Mouse (Mus musculus) hindbrain, embryonic 11.5 days (tissue): Measurements from ENCODE around the gene Furin. TPM values are rescaled to one million over a fixed set of nuclear protein-coding genes. Genes with fewer than 3 reads are reported as not detected.

Experiments used
- ATAC-seq: fragments of 200-750 bp; cut with Nextera tagmentation; 2 replicates; pipeline ENCODE4 v1.8.0; 2017; ENCODE audit warnings: mild to moderate bottlenecking, moderate TSS enrichment, moderate library complexity; ENCODE audit not compliant: low FRiP score
- DNase-seq: peaks from one replicate; pipeline ENCODE4 v3.0.0-alpha.2; 2015; ENCODE audit warnings: low spot score
- H3K27ac ChIP-seq: fragments of 300-500 bp; sonication (generic); 2 replicates; pipeline ENCODE4 v1.5.1; 2014; ENCODE audit warnings: mild to moderate bottlenecking, low read depth, low read length
- H3K27me3 ChIP-seq: fragments of 300-500 bp; sonication (generic); 2 replicates; pipeline ENCODE4 v1.6.1; 2014; ENCODE audit warnings: mild to moderate bottlenecking, low read length, moderate library complexity, mixed read lengths; ENCODE audit not compliant: control insufficient read depth, insufficient read depth
- H3K36me3 ChIP-seq: fragments of 300-500 bp; sonication (generic); 2 replicates; pipeline ENCODE4 v1.6.1; 2014; ENCODE audit warnings: mild to moderate bottlenecking, low read length, moderate library complexity, mixed read lengths; ENCODE audit not compliant: control insufficient read depth, insufficient read depth
- H3K4me1 ChIP-seq: fragments of 300-500 bp; sonication (generic); replicated peaks from 2 replicates; pipeline ENCODE4 v1.6.1; 2014; ENCODE audit warnings: low read length, mixed read lengths; ENCODE audit not compliant: control insufficient read depth, insufficient read depth
- H3K4me2 ChIP-seq: fragments of 300-500 bp; sonication (generic); replicated peaks from 2 replicates; pipeline ENCODE4 v1.6.1; 2014; ENCODE audit warnings: mild to moderate bottlenecking, low read depth, low read length
- H3K4me3 ChIP-seq: fragments of 300-500 bp; sonication (generic); 2 replicates; pipeline ENCODE4 v1.5.1; 2014; ENCODE audit warnings: low read depth, low read length
- H3K9ac ChIP-seq: fragments of 300-500 bp; sonication (generic); 2 replicates; pipeline ENCODE4 v1.6.1; 2014; ENCODE audit warnings: low read depth, low read length
- H3K9me3 ChIP-seq: fragments of 300-500 bp; sonication (generic); 2 replicates; pipeline ENCODE4 v1.6.1; 2016; ENCODE audit warnings: low read length; ENCODE audit not compliant: control insufficient read depth
- WGBS: fragments of 180-500 bp; shearing (Covaris S2); extraction: QIAGEN DNeasy Blood & Tissue Kit; methylation state at CpG from one replicate; pipeline ENCODE4 v1.1.7; 2014; 5-methylcytosine and 5-hydroxymethylcytosine counted together
- polyA plus RNA-seq: library from polyadenylated mRNA; unstranded; fragments of >200 nt; fragmentation: Nextera tagmentation; extraction: Ambion mirVana; gene quantifications from 2 replicates; pipeline ENCODE4 v1.2.1, GENCODE M21; 2014

Furin gene
- polyA plus RNA-seq, 1 experiment from 2014 or later: 4.1 TPM

- Histone ChIP-seq H3K4me2 (no peak overlapping the region), H3K4me3 (no peak overlapping the region), H3K9me3 (no peaks in the 10 kb centered on the region), H3K9ac (no peak overlapping the region), H3K36me3 (peaks cover 7% of the 10 kb centered on the region; the same call in 1 of the 2 replicates), H3K27me3 (no peaks in the 10 kb centered on the region), H3K4me1 (no peaks in the 10 kb centered on the region), H3K27ac (no peak overlapping the region)
- DNase-seq: no peak
- WGBS: 87% methylated on average over 20 of the region's 20 CpGs
- ATAC-seq: no peak
Observed at GRCm38 (mm10) chr7:80368635-80369421, 36.4 kb downstream of the Furin start.

- no peaks in the 10 kb centered on the region for H3K4me1 ChIP-seq
- peaks cover 9% of the 10 kb centered on the region; the same call in 1 of the 2 replicates for H3K36me3 ChIP-seq
- H3K9me3 ChIP-seq: no peaks in the 10 kb centered on the region
- H3K4me2 ChIP-seq: no peak overlapping the region
- no peak overlapping the region for H3K27ac ChIP-seq
- 88% methylated on average over 9 of the region's 9 CpGs for WGBS
- DNase-seq (no peak), ATAC-seq (no peak)
- no peak overlapping the region for H3K9ac ChIP-seq
- H3K4me3 ChIP-seq: no peak overlapping the region
- no peaks in the 10 kb centered on the region for H3K27me3 ChIP-seq
Observed at GRCm38 (mm10) chr7:80368009-80368408, 37.2 kb downstream of the Furin start.

GRCm38 (mm10) chr7:80367232-80367631 lies 38.0 kb downstream of the Furin start:
- Histone ChIP-seq H3K9me3 (no peaks in the 10 kb centered on the region), H3K27me3 (no peaks in the 10 kb centered on the region), H3K4me1 (no peaks in the 10 kb centered on the region), H3K9ac (no peak overlapping the region), H3K4me2 (no peak overlapping the region), H3K4me3 (no peak overlapping the region), H3K27ac (no peak overlapping the region), H3K36me3 (peaks cover 9% of the 10 kb centered on the region; the same call in 1 of the 2 replicates)
- DNase-seq (no peak), ATAC-seq (no peak)
- WGBS: 100% methylated on average over 7 of the region's 7 CpGs

- DNase-seq: no peak
- no peak overlapping the region for H3K9ac ChIP-seq
- 87% methylated on average over 2 of the region's 2 CpGs for WGBS
- H3K4me2 ChIP-seq: no peak overlapping the region
- no peaks in the 10 kb centered on the region for H3K27me3 ChIP-seq
- no peak for ATAC-seq
- peaks cover 9% of the 10 kb centered on the region; the same call in 1 of the 2 replicates for H3K36me3 ChIP-seq
- no peak overlapping the region for H3K27ac ChIP-seq
- H3K9me3 ChIP-seq: no peaks in the 10 kb centered on the region
- no peak overlapping the region for H3K4me3 ChIP-seq
- H3K4me1 ChIP-seq: no peaks in the 10 kb centered on the region
Observed at GRCm38 (mm10) chr7:80365759-80366158, 39.5 kb downstream of the Furin start.

GRCm38 (mm10) chr7:80360435-80360834 lies 44.8 kb downstream of the Furin start:
- Histone ChIP-seq H3K4me1 (no peaks in the 10 kb centered on the region; the same call in none of the 2 replicates), H3K36me3 (peaks cover 8% of the 10 kb centered on the region; the same call in 1 of the 2 replicates), H3K4me3 (no peak overlapping the region), H3K9me3 (no peaks in the 10 kb centered on the region), H3K9ac (no peak overlapping the region), H3K27me3 (no peaks in the 10 kb centered on the region), H3K27ac (no peak overlapping the region), H3K4me2 (no peak overlapping the region)
- 84% methylated on average over 3 of the region's 3 CpGs for WGBS
- ATAC-seq (no peak), DNase-seq (no peak)

- no peaks in the 10 kb centered on the region for H3K27me3 ChIP-seq
- no peaks in the 10 kb centered on the region; the same call in none of the 2 replicates for H3K4me1 ChIP-seq
- H3K36me3 ChIP-seq: peaks cover 6% of the 10 kb centered on the region; the same call in 1 of the 2 replicates
- DNase-seq: no peak
- H3K9ac ChIP-seq: no peak overlapping the region
- H3K4me2 ChIP-seq: no peak overlapping the region
- H3K9me3 ChIP-seq: no peaks in the 10 kb centered on the region
- ATAC-seq: no peak
- H3K27ac ChIP-seq: no peak overlapping the region
- WGBS: 78% methylated on average over 4 of the region's 4 CpGs
- no peak overlapping the region for H3K4me3 ChIP-seq
Observed at GRCm38 (mm10) chr7:80358039-80358438, 47.2 kb downstream of the Furin start.

GRCm38 (mm10) chr7:80357156-80357555 lies 48.1 kb downstream of the Furin start:
- 34% methylated on average over 8 of the region's 8 CpGs for WGBS
- ATAC-seq (peak; percentile 30; the same call in 1 of the 2 replicates), DNase-seq (no peak)
- Histone ChIP-seq H3K27ac (no peak overlapping the region), H3K9me3 (no peaks in the 10 kb centered on the region), H3K4me3 (no peak overlapping the region), H3K36me3 (peaks cover 6% of the 10 kb centered on the region; the same call in 1 of the 2 replicates), H3K9ac (peak overlapping the region; percentile 28; the same call in 1 of the 2 replicates), H3K27me3 (no peaks in the 10 kb centered on the region), H3K4me1 (no peaks in the 10 kb centered on the region; the same call in none of the 2 replicates), H3K4me2 (no peak overlapping the region)

GRCm38 (mm10) chr7:80356351-80356750 lies 48.9 kb downstream of the Furin start:
- 88% methylated on average over 13 of the region's 13 CpGs for WGBS
- H3K36me3 ChIP-seq: peaks cover 9% of the 10 kb centered on the region; the same call in 1 of the 2 replicates
- ATAC-seq: no peak

GRCm38 (mm10) chr7:80352920-80353319 lies 52.3 kb downstream of the Furin start:
- Histone ChIP-seq H3K36me3 (peaks cover 7% of the 10 kb centered on the region; the same call in 1 of the 2 replicates), H3K27me3 (no peaks in the 10 kb centered on the region), H3K4me3 (no peak overlapping the region), H3K9ac (no peak overlapping the region), H3K4me2 (no peak overlapping the region), H3K9me3 (no peaks in the 10 kb centered on the region), H3K4me1 (no peaks in the 10 kb centered on the region; the same call in none of the 2 replicates), H3K27ac (no peak overlapping the region)
- ATAC-seq: no peak
- 92% methylated on average over 8 of the region's 8 CpGs for WGBS
- DNase-seq: no peak

More at GRCm38 (mm10) chr7:80356351-80356750, 48.9 kb downstream of the Furin start:
- no peak for DNase-seq
- Histone ChIP-seq H3K4me2 (no peak overlapping the region), H3K9me3 (no peaks in the 10 kb centered on the region), H3K4me1 (no peaks in the 10 kb centered on the region; the same call in none of the 2 replicates), H3K27me3 (no peaks in the 10 kb centered on the region), H3K9ac (no peak overlapping the region; the same call in 1 of the 2 replicates), H3K27ac (no peak overlapping the region), H3K4me3 (no peak overlapping the region)
